Mouse (Mus musculus) limb, embryonic 15.5 days (tissue): ENCODE data around the gene Kbtbd3. TPM values are rescaled to one million over a fixed set of nuclear protein-coding genes. Genes with fewer than 3 reads are reported as not detected.
A peak's percentile ranks its signal among the peaks of the same experiment; 100 is the strongest.

Experiments used
- ATAC-seq: fragments of 200-750 bp; cut with Nextera tagmentation; 2 replicates; pipeline ENCODE4 v1.8.0; 2017; ENCODE audit warnings: low read depth, moderate TSS enrichment; ENCODE audit not compliant: insufficient number of reproducible peaks, low FRiP score, low TSS enrichment
- H3K27ac ChIP-seq: fragments of 300-500 bp; sonication (generic); 2 replicates; pipeline ENCODE4 v1.5.1; 2015; ENCODE audit warnings: moderate library complexity, mild to moderate bottlenecking, inconsistent platforms
- H3K27me3 ChIP-seq: fragments of 300-500 bp; sonication (generic); 2 replicates; pipeline ENCODE4 v1.6.1; 2015; ENCODE audit warnings: inconsistent platforms
- H3K36me3 ChIP-seq: fragments of 300-500 bp; sonication (generic); 2 replicates; pipeline ENCODE4 v1.6.1; 2015; ENCODE audit warnings: inconsistent platforms
- H3K4me1 ChIP-seq: fragments of 300-500 bp; sonication (generic); 2 replicates; pipeline ENCODE4 v1.6.1; 2015; ENCODE audit warnings: inconsistent platforms
- H3K4me2 ChIP-seq: fragments of 300-500 bp; sonication (generic); 2 replicates; pipeline ENCODE4 v1.6.1; 2015; ENCODE audit warnings: mild to moderate bottlenecking, inconsistent platforms
- H3K4me3 ChIP-seq: fragments of 300-500 bp; sonication (generic); 2 replicates; pipeline ENCODE4 v1.5.1; 2015; ENCODE audit warnings: mild to moderate bottlenecking, inconsistent platforms
- H3K9ac ChIP-seq: fragments of 300-500 bp; sonication (generic); 2 replicates; pipeline ENCODE4 v1.6.1; 2015; ENCODE audit warnings: inconsistent platforms
- H3K9me3 ChIP-seq: fragments of 300-500 bp; sonication (generic); 2 replicates; pipeline ENCODE4 v1.6.1; 2016; ENCODE audit warnings: inconsistent platforms
- WGBS: fragments of 180-500 bp; shearing (Covaris S2); methylation state at CpG from one replicate; pipeline ENCODE4 v1.1.7; 2015; 5-methylcytosine and 5-hydroxymethylcytosine counted together
- polyA plus RNA-seq: library from polyadenylated mRNA; unstranded; fragments of >200 nt; fragmentation: Nextera tagmentation; extraction: Ambion mirVana; gene quantifications from 2 replicates; pipeline ENCODE4 v1.2.1, GENCODE M21; 2015

Kbtbd3 gene
- 6.2 and 6.8 TPM in 2 replicates for polyA plus RNA-seq

GRCm38 (mm10) chr9:4309351-4310085 lies at the start of gene Kbtbd3, which contains the start of gene Aasdhppt:
TSS of gene Kbtbd3 (plus strand) at chr9:4309833.
TSS of gene Aasdhppt (minus strand) at chr9:4309471.
- Histone ChIP-seq H3K4me2 (peak within 1 kb of the TSS; percentile 60), H3K27ac (peak within 1 kb of the TSS; percentile 93), H3K4me3 (peak within 1 kb of the TSS; percentile 66), H3K36me3 (no peaks in the 10 kb centered on the region), H3K27me3 (no peaks in the 10 kb centered on the region), H3K4me1 (peaks cover 9% of the 10 kb centered on the region), H3K9ac (peak within 1 kb of the TSS; percentile 73), H3K9me3 (no peaks in the 10 kb centered on the region)
- ATAC-seq: peak; percentile 100
- under 1% methylated on average over 53 of the region's 53 CpGs for WGBS

- Histone ChIP-seq H3K4me1 (no peaks in the 10 kb centered on the region), H3K27me3 (no peaks in the 10 kb centered on the region), H3K9ac (no peak overlapping the region), H3K9me3 (peaks cover 10% of the 10 kb centered on the region; the same call in 1 of the 2 replicates), H3K4me2 (peak overlapping the region; percentile 6; the same call in 1 of the 2 replicates), H3K27ac (no peak overlapping the region), H3K4me3 (peak overlapping the region; percentile 24), H3K36me3 (no peaks in the 10 kb centered on the region)
- ATAC-seq: peak; percentile 72; the same call in 1 of the 2 replicates
- WGBS: 46% methylated on average over 65 of the region's 65 CpGs
These were observed 49.5 kb upstream of the Kbtbd3 start for GRCm38 (mm10) chr9:4259841-4260745.

DNA sequence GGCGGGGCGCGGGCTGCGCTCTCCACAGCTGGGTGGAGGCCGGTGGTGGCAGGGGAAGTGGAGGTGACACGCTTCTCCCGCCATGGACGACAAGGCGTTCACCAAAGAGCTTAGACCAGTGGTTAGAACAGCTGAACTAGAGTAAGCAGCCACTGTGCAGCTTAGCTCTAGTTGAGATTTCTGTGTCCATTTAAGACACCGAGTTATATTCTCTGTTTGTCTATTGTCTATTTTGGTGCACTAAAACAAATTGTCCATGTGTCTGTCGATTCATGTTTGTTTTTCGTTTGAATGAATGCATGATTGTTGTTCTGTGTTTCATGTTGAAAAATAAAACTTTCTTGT lies 48.9 kb upstream of the Kbtbd3 start:
- 62% methylated on average over 12 of the region's 12 CpGs for WGBS
- no peak overlapping the region for H3K27ac ChIP-seq
- ATAC-seq: peak; percentile 19; the same call in 1 of the 2 replicates
- H3K9me3 ChIP-seq: peaks cover 10% of the 10 kb centered on the region; the same call in 1 of the 2 replicates
- no peaks in the 10 kb centered on the region for H3K4me1 ChIP-seq
- peak overlapping the region; percentile 6; the same call in 1 of the 2 replicates for H3K4me2 ChIP-seq
- H3K4me3 ChIP-seq: peak overlapping the region; percentile 24
- H3K36me3 ChIP-seq: no peaks in the 10 kb centered on the region
- H3K27me3 ChIP-seq: no peaks in the 10 kb centered on the region
- no peak overlapping the region for H3K9ac ChIP-seq

- H3K9ac ChIP-seq: no peak overlapping the region
- H3K27me3 ChIP-seq: no peaks in the 10 kb centered on the region
- no peak for ATAC-seq
- no peak overlapping the region for H3K27ac ChIP-seq
- no peaks in the 10 kb centered on the region for H3K9me3 ChIP-seq
- no peaks in the 10 kb centered on the region for H3K36me3 ChIP-seq
- H3K4me3 ChIP-seq: no peak overlapping the region
- no peaks in the 10 kb centered on the region for H3K4me1 ChIP-seq
- no peak overlapping the region for H3K4me2 ChIP-seq
- WGBS: 85% methylated on average over 3 of the region's 3 CpGs
These were observed 42.8 kb upstream of the Kbtbd3 start for GRCm38 (mm10) chr9:4266881-4267280.

DNA sequence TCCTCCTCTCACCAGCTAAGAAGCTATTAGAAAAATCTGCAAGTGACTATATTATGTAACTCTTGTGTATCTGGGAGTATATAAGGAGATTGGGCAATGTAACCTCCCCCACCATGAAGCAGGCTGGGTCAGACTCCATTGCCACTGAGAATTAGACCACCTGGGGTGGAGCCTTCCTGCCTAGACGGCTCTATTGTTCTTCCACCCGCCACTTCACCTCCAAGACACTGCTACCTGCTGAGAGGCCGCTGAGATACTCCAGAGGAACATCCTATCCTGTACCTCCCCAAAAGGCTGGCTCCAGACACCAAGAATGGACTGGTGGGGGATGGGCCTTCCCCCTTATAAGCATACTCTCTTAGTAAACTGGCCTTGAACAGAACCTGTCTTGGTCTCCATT lies 25.8 kb upstream of the Kbtbd3 start:
- Histone ChIP-seq H3K9me3 (no peaks in the 10 kb centered on the region), H3K4me2 (no peak overlapping the region), H3K27ac (no peak overlapping the region), H3K4me3 (no peak overlapping the region), H3K9ac (no peak overlapping the region), H3K4me1 (no peaks in the 10 kb centered on the region), H3K27me3 (no peaks in the 10 kb centered on the region), H3K36me3 (peaks cover 9% of the 10 kb centered on the region; the same call in 1 of the 2 replicates)
- no peak for ATAC-seq
- WGBS: 29% methylated on average over 3 of the region's 3 CpGs

- WGBS: 91% methylated on average over 2 of the region's 2 CpGs
- no peak for ATAC-seq
- Histone ChIP-seq H3K4me3 (no peak overlapping the region), H3K9ac (no peak overlapping the region), H3K27ac (no peak overlapping the region), H3K4me2 (no peak overlapping the region), H3K4me1 (no peaks in the 10 kb centered on the region), H3K9me3 (no peaks in the 10 kb centered on the region), H3K27me3 (no peaks in the 10 kb centered on the region), H3K36me3 (peaks cover 24% of the 10 kb centered on the region)
These were observed 9.2 kb upstream of the Kbtbd3 start for GRCm38 (mm10) chr9:4300466-4300865.

GRCm38 (mm10) chr9:4304867-4305266 lies 4.8 kb upstream of the Kbtbd3 start:
- ATAC-seq: no peak
- H3K4me1 ChIP-seq: peaks cover 4% of the 10 kb centered on the region; the same call in 1 of the 2 replicates
- H3K27ac ChIP-seq: no peak overlapping the region
- no peak overlapping the region for H3K9ac ChIP-seq
- H3K4me2 ChIP-seq: no peak overlapping the region
- 48% methylated on average over 1 of the region's 1 CpGs for WGBS
- no peaks in the 10 kb centered on the region for H3K9me3 ChIP-seq
- H3K27me3 ChIP-seq: no peaks in the 10 kb centered on the region
- H3K36me3 ChIP-seq: peaks cover 16% of the 10 kb centered on the region
- no peak overlapping the region for H3K4me3 ChIP-seq

DNA sequence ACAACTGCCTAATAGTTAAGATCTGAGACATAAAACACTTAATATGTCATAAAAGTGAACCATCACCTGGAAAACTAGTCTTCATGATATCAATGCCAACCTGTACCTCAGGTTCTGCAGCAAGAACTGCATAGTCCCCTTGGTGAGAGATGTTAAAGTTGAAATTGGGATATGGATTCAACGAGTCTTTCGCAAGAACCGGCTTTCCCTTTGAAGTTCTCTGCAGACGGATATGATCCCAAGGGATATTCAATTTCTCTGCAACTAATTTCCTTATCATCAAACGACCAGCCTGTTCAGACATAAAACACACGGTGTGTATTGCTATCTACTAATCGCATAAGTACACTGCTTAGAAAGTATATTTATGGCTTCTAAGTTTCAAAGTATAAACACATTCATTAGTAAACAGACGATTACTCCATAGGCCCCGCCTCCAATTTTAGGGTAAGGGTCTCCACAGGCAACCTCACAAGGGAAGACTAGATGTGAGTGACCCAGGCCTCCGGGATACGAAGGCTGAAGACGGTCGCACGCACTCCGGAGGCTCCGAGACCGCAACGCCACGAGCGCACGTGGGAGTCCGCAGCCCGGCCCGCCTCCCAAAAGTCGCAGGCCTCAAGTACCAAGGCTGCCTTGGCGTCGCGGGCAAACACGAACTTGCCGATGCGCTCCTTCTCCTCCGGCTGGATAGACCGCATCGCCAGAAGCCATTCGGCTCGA lies 844 bp upstream of the Kbtbd3 start:
- Histone ChIP-seq H3K27me3 (no peaks in the 10 kb centered on the region), H3K9ac (peak overlapping the region; percentile 67), H3K4me2 (peak overlapping the region; percentile 48), H3K4me1 (peaks cover 9% of the 10 kb centered on the region), H3K27ac (peak overlapping the region; percentile 93), H3K4me3 (peak overlapping the region; percentile 66), H3K9me3 (no peaks in the 10 kb centered on the region), H3K36me3 (no peaks in the 10 kb centered on the region)
- under 1% methylated on average over 36 of the region's 36 CpGs for WGBS
- ATAC-seq: peak; percentile 2; the same call in 1 of the 2 replicates

DNA sequence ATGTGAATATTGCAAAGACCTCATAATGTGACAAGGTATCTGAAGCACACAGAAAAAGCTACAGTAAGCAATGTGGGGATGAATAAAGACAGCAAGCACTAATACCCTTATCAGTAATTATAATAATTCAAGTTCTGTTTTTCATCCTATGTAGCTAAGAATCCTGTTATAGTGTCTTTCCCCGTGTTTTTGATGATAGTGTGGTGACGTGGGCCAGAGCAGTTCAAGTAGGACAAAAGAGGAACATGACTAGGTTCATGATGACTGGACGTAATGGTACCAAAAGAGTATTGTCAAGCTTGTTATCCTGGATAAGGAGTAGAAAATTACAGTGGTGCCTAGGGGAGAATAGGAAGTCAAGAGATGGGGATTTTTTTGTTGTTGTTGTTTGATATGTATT lies 1.1 kb downstream of the Kbtbd3 start:
- WGBS: 72% methylated on average over 3 of the region's 3 CpGs

GRCm38 (mm10) chr9:4311162-4311561 lies 1.5 kb downstream of the Kbtbd3 start:
- no peaks in the 10 kb centered on the region for H3K36me3 ChIP-seq
- no peaks in the 10 kb centered on the region for H3K9me3 ChIP-seq
- H3K9ac ChIP-seq: no peak overlapping the region
- ATAC-seq: no peak
- no peak overlapping the region for H3K27ac ChIP-seq
- no peaks in the 10 kb centered on the region for H3K27me3 ChIP-seq
- no peak overlapping the region for H3K4me2 ChIP-seq
- peaks cover 9% of the 10 kb centered on the region for H3K4me1 ChIP-seq
- WGBS: 88% methylated on average over 3 of the region's 3 CpGs
- no peak overlapping the region for H3K4me3 ChIP-seq

More for the DNA sequence above, 1.1 kb downstream of the Kbtbd3 start:
- Histone ChIP-seq H3K9me3 (no peaks in the 10 kb centered on the region), H3K27ac (0 out of 2 replicates have a peak overlapping the region, but pooled peaks have one; percentile 93), H3K4me1 (peaks cover 9% of the 10 kb centered on the region), H3K4me3 (peak overlapping the region; percentile 66; the same call in 1 of the 2 replicates), H3K36me3 (no peaks in the 10 kb centered on the region), H3K4me2 (peak overlapping the region; percentile 60), H3K9ac (no peak overlapping the region), H3K27me3 (no peaks in the 10 kb centered on the region)
- ATAC-seq: no peak

GRCm38 (mm10) chr9:4313946-4314345 lies 4.3 kb downstream of the Kbtbd3 start:
- Histone ChIP-seq H3K9ac (no peak overlapping the region), H3K27ac (no peak overlapping the region), H3K36me3 (no peaks in the 10 kb centered on the region), H3K4me3 (no peak overlapping the region), H3K27me3 (no peaks in the 10 kb centered on the region), H3K4me2 (no peak overlapping the region), H3K9me3 (no peaks in the 10 kb centered on the region), H3K4me1 (peaks cover 6% of the 10 kb centered on the region)
- WGBS: 88% methylated on average over 4 of the region's 4 CpGs
- ATAC-seq: no peak
